Mouse (Mus musculus): Measurements from ENCODE around the gene Btbd3.

Gene Btbd3

GRCm38 (mm10) chr2:138531992-138532391 lies 275.6 kb downstream of the Btbd3 start:
- DNase-seq (ENCODE audit: low read depth) = no peak

GRCm38 (mm10) chr2:138539655-138540054 lies 283.3 kb downstream of the Btbd3 start:
- no peak for DNase-seq (ENCODE audit: low read depth)

- DNase-seq (ENCODE audit: low read depth) = no peak
Measured at GRCm38 (mm10) chr2:138548990-138549389, 292.6 kb downstream of the Btbd3 start.

- no peak for DNase-seq (ENCODE audit: low read depth)
Measured at GRCm38 (mm10) chr2:138551516-138551915, 295.2 kb downstream of the Btbd3 start.

GRCm38 (mm10) chr2:138555106-138555862 lies 298.9 kb downstream of the Btbd3 start:
- no peak for DNase-seq (ENCODE audit: low read depth)

- DNase-seq (ENCODE audit: low read depth) = no peak
Measured at GRCm38 (mm10) chr2:138585930-138586329, 329.6 kb downstream of the Btbd3 start.

- no peak for DNase-seq (ENCODE audit: low read depth)
Measured at GRCm38 (mm10) chr2:138587335-138587734, 331.0 kb downstream of the Btbd3 start.

GRCm38 (mm10) chr2:138587795-138588545 lies 331.6 kb downstream of the Btbd3 start:
- no peak for DNase-seq (ENCODE audit: low read depth)

- DNase-seq (ENCODE audit: low read depth) = no peak
Measured at GRCm38 (mm10) chr2:138589105-138589504, 332.7 kb downstream of the Btbd3 start.

GRCm38 (mm10) chr2:138590307-138590706 lies 333.9 kb downstream of the Btbd3 start:
- no peak for DNase-seq (ENCODE audit: low read depth)

GRCm38 (mm10) chr2:138612361-138612760 lies 356.0 kb downstream of the Btbd3 start:
- DNase-seq (ENCODE audit: low read depth) = no peak

- no peak for DNase-seq (ENCODE audit: low read depth)
Measured at GRCm38 (mm10) chr2:138617501-138617900, 361.1 kb downstream of the Btbd3 start.

Measured in c-Kit-positive CD71-negative TER-119-negative erythroid progenitor cells, embryonic 14.5 days (primary cell).